Mouse (Mus musculus) liver, adult 2 months (tissue): Measurements from ENCODE around the gene Adamtsl1.

Source experiments
- CTCF ChIP-seq: fragments of 200-500 bp; IDR thresholded peaks from 2 replicates; pipeline ENCODE4 v1.5.1; 2011; ENCODE audit warnings: low read depth, low read length, control low read depth
- POLR2A ChIP-seq: fragments of 200-500 bp; IDR thresholded peaks from 2 replicates; pipeline ENCODE4 v1.6.1; 2011; ENCODE audit warnings: low read length, control low read depth; ENCODE audit not compliant: insufficient read depth; ENCODE audit errors: extremely low read depth

GRCm38 (mm10) chr4:85514205-85514681 is 271 bp downstream of the Adamtsl1 start:
- TF ChIP-seq POLR2A: no peak
- no peak for TF ChIP-seq CTCF
